Mouse (Mus musculus): ENCODE data around the gene Gm17693. TPM values are rescaled to one million over a fixed set of nuclear protein-coding genes. Genes with fewer than 3 reads are reported as not detected.

Gene Gm17693
- polyA plus RNA-seq (2014; fragmentation: Illumina TruSeq; extraction: RNeasy Lipid Tissue Mini Kit (QIAGEN cat#74804); ENCODE audit: low read depth, low replicate concordance) = not detected

GRCm38 (mm10) chrX:125705144-125705543, at the start of gene Gm17693:
Gene Gm17693 (plus strand): TSS chrX:125705444.

Data from kidney, adult 10 weeks (tissue).